ENCODE assay signal across 25 mouse cellular contexts in the genomic region with DNA sequence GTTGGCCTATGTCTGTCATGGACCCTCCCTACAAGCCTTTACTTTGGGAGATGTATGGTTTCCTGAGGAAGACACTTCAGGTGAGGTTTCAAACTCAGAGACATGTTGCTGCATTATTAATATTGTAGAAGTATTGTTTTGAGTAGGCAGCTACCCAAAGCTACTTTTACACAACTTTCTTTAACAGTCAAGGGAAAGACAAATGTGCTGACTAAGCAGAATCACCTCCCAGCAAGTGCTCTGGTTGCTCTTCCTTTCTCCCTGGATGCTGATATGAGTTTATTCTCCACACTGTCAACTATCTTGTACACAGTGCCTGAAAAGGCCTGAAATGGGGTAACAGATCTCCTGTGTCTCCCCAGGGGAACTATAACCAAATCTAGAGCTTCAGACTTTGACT. TPM values are rescaled to one million over a fixed set of nuclear protein-coding genes. Genes with fewer than 3 reads are reported as not detected.
"Had no signal": no experiment of that assay in that cellular context is flagged by ENCODE, and none has a peak within 500 bp of the region (broad histone marks: within the 10 kb centered on the region; RNA-seq: fewer than 3 reads in every experiment).

No protein-coding gene starts in this region.

- H3K4me1 ChIP-seq: neural tube, embryonic 13.5 days; neural tube, embryonic 15.5 days; stomach, embryonic 15.5 days had no signal

- H3K4me2 ChIP-seq: neural tube, embryonic 13.5 days; neural tube, embryonic 15.5 days; stomach, embryonic 15.5 days had no signal

- H3K36me3 ChIP-seq: neural tube, embryonic 13.5 days; neural tube, embryonic 15.5 days; stomach, embryonic 15.5 days had no signal

- H3K9ac ChIP-seq: neural tube, embryonic 13.5 days; neural tube, embryonic 15.5 days; stomach, embryonic 15.5 days had no signal

- H3K9me3 ChIP-seq: stomach, embryonic 15.5 days had no signal

- DNase-seq: retina, postnatal 1 day; right cerebral cortex, adult 18-20 months; right cerebral cortex, postnatal 14 days; right cerebral cortex, postnatal 25 days; right cerebral cortex, postnatal 4 days; spleen, adult 18-20 months; thymus, adult 18-20 months; thymus, adult 2 months; thymus, postnatal 14 days; thymus, postnatal 25 days; thymus, postnatal 36 days; thymus, postnatal 4 days had no signal

- H3K4me3 ChIP-seq: neural tube, embryonic 13.5 days; neural tube, embryonic 15.5 days; stomach, embryonic 15.5 days had no signal

- H3K27ac ChIP-seq: neural tube, embryonic 13.5 days; neural tube, embryonic 15.5 days; stomach, embryonic 15.5 days; stomach, postnatal 0 days had no signal

- H3K27me3 ChIP-seq: neural tube, embryonic 13.5 days; neural tube, embryonic 15.5 days; stomach, embryonic 15.5 days had no signal

RNA-seq across cellular contexts. Expression of gene 2210017I01Rik, which starts 7.3 kb away (rescaled TPM):
- total RNA-seq: neutrophil, adult 5-6 weeks had no signal
- polyA plus RNA-seq: neural tube, embryonic 13.5 days; neural tube, embryonic 14.5 days; neural tube, embryonic 15.5 days; small intestine, adult 2 months; spleen, adult 2 months; stomach, embryonic 14.5 days; stomach, embryonic 15.5 days; stomach, embryonic 16.5 days; thymus, postnatal 0 days; urinary bladder, adult 2 months had no signal

RNA-seq across cellular contexts. Expression of gene Smcp, which starts 11.2 kb away (rescaled TPM):
- total RNA-seq: neutrophil, adult 5-6 weeks had no signal
- polyA plus RNA-seq: neural tube, embryonic 13.5 days; neural tube, embryonic 14.5 days; neural tube, embryonic 15.5 days; spleen, adult 2 months; stomach, embryonic 14.5 days; stomach, postnatal 0 days had no signal

RNA-seq across cellular contexts. Expression of gene Lce6a, which starts 21.5 kb away (rescaled TPM):
- total RNA-seq: neutrophil, adult 5-6 weeks had no signal
- polyA plus RNA-seq: neural tube, embryonic 13.5 days; neural tube, embryonic 14.5 days; neural tube, embryonic 15.5 days; small intestine, adult 2 months; spleen, adult 2 months; stomach, embryonic 14.5 days; stomach, embryonic 15.5 days; stomach, embryonic 16.5 days; thymus, adult 2 months; thymus, postnatal 0 days had no signal

RNA-seq across cellular contexts. Expression of gene Ivl, which starts 26.4 kb away (rescaled TPM):
- total RNA-seq: neutrophil, adult 5-6 weeks had no signal
- polyA plus RNA-seq: neural tube, embryonic 13.5 days; neural tube, embryonic 14.5 days; neural tube, embryonic 15.5 days; small intestine, adult 2 months; spleen, adult 2 months had no signal

RNA-seq across cellular contexts. Expression of gene Lce1a1, which starts 48.1 kb away (rescaled TPM):
- total RNA-seq: neutrophil, adult 5-6 weeks had no signal
- polyA plus RNA-seq: neural tube, embryonic 13.5 days; neural tube, embryonic 14.5 days; neural tube, embryonic 15.5 days; small intestine, adult 2 months; spleen, adult 2 months; stomach, embryonic 14.5 days; stomach, embryonic 15.5 days; testis, adult 2 months; urinary bladder, adult 2 months had no signal
